Mouse (Mus musculus) common myeloid progenitor, adult 5-6 weeks (primary cell): ENCODE data around the gene Lyg2. TPM values are rescaled to one million over a fixed set of nuclear protein-coding genes. Genes with fewer than 3 reads are reported as not detected.

Experiments
- ATAC-seq: replicated peaks from 2 replicates; pipeline ENCODE4 v1.8.0; 2016; ENCODE audit warnings: low read depth, mild to moderate bottlenecking, moderate TSS enrichment, inconsistent platforms; ENCODE audit not compliant: poor library complexity, severe bottlenecking
- total RNA-seq: library from RNA; stranded (forward); fragments of 200-1000, 187-1606 nt; gene quantifications from 2 replicates; pipeline ENCODE4 v1.2.3, GENCODE M21; 2017

The Lyg2 gene
- total RNA-seq, result not detected in 2 replicates

- ATAC-seq, result no peak
These were observed at the start of gene Lyg2 for GRCm38 (mm10) chr1:37916393-37916792. TSS of gene Lyg2 (minus strand) at chr1:37916493.

GRCm38 (mm10) chr1:37965571-37965970 is 49.3 kb upstream of the Lyg2 start:
- ATAC-seq, result no peak

GRCm38 (mm10) chr1:37959486-37959885 is 43.2 kb upstream of the Lyg2 start:
- ATAC-seq, result no peak

- ATAC-seq, result no peak
These were observed 42.2 kb upstream of the Lyg2 start for GRCm38 (mm10) chr1:37958516-37958915.

- ATAC-seq, result no peak
These were observed 41.4 kb upstream of the Lyg2 start, which contains the start of gene Lyg1 for GRCm38 (mm10) chr1:37957659-37958058. TSS of gene Lyg1 (minus strand) at chr1:37957759.

GRCm38 (mm10) chr1:37956690-37957431 is 40.6 kb upstream of the Lyg2 start:
- ATAC-seq, result no peak

- no peak for ATAC-seq
These were observed 39.0 kb upstream of the Lyg2 start for GRCm38 (mm10) chr1:37955251-37955650.

GRCm38 (mm10) chr1:37954786-37955185 is 38.5 kb upstream of the Lyg2 start:
- ATAC-seq, result no peak

- ATAC-seq, result no peak
These were observed 32.6 kb upstream of the Lyg2 start for GRCm38 (mm10) chr1:37948906-37949305.

- ATAC-seq, result no peak
These were observed 15.5 kb upstream of the Lyg2 start for GRCm38 (mm10) chr1:37931806-37932205.

GRCm38 (mm10) chr1:37925971-37926370 is 9.7 kb upstream of the Lyg2 start:
- ATAC-seq, result no peak

GRCm38 (mm10) chr1:37922536-37922935 is 6.2 kb upstream of the Lyg2 start:
- no peak for ATAC-seq

- no peak for ATAC-seq
These were observed 1.8 kb upstream of the Lyg2 start for GRCm38 (mm10) chr1:37918096-37918495.

GRCm38 (mm10) chr1:37917666-37918065 is 1.4 kb upstream of the Lyg2 start:
- no peak for ATAC-seq

GRCm38 (mm10) chr1:37912751-37913150 is 3.5 kb downstream of the Lyg2 start:
- ATAC-seq, result no peak

GRCm38 (mm10) chr1:37903178-37903577 is 13.1 kb downstream of the Lyg2 start:
- peak; percentile 88 for ATAC-seq

- ATAC-seq, result no peak
These were observed 16.0 kb downstream of the Lyg2 start for GRCm38 (mm10) chr1:37900288-37900687.

GRCm38 (mm10) chr1:37899816-37900215 is 16.5 kb downstream of the Lyg2 start:
- no peak for ATAC-seq

- no peak for ATAC-seq
These were observed 21.7 kb downstream of the Lyg2 start for GRCm38 (mm10) chr1:37894606-37895005.

- no peak; the same call in 1 of the 2 replicates for ATAC-seq
These were observed 24.9 kb downstream of the Lyg2 start for GRCm38 (mm10) chr1:37891400-37891799.

GRCm38 (mm10) chr1:37890025-37890652 is 26.2 kb downstream of the Lyg2 start, which contains the start of the genes Mitd1 and Mrpl30:
TSS of gene Mitd1 (minus strand) at chr1:37890411.
TSS of gene Mrpl30 (plus strand) at chr1:37890477.
- peak; percentile 94 for ATAC-seq
